ENCODE assay signal across 18 mouse cellular contexts in the genomic region with DNA sequence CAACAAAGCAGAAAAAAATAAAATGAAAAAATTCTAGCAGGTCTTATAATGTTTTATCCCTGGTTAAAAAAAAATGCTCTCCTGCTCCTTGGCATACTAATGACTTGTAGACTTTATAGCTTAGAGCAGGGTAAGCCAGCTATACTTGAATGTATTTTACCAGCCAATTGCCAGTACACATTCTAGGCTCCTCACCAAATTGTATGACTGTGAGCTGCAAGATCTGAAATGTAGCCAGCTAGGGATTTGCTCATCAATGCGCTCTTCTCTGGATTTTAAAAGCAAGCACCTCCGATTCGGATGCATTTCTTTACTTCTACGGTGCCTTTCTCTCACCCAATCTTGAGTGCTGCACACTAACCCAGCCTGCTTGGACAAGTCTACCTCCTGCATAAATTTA.
"Had no signal": no experiment of that assay in that cellular context is flagged by ENCODE, and none has a peak within 500 bp of the region (broad histone marks: within the 10 kb centered on the region; RNA-seq: fewer than 3 reads in every experiment).

No protein-coding gene starts in this region.

- H3K9ac ChIP-seq: lung, embryonic 14.5 days; midbrain, embryonic 12.5 days; neural tube, embryonic 13.5 days; neural tube, embryonic 15.5 days had no signal

- H3K4me3 ChIP-seq: midbrain, embryonic 10.5 days; midbrain, embryonic 12.5 days; myocyte; neural tube, embryonic 13.5 days; neural tube, embryonic 15.5 days had no signal

- DNase-seq: lung, embryonic 14.5 days; lung, postnatal 10 days; lung, postnatal 4 days; midbrain, embryonic 14.5 days; retina, postnatal 1 day; right cerebral cortex, adult 18-20 months; right cerebral cortex, postnatal 25 days; right cerebral cortex, postnatal 4 days; spleen, adult 18-20 months; thymus, adult 18-20 months; thymus, postnatal 14 days; thymus, postnatal 36 days had no signal

- H3K27me3 ChIP-seq: midbrain, embryonic 12.5 days; neural tube, embryonic 13.5 days; neural tube, embryonic 15.5 days had no signal

- H3K9me3 ChIP-seq: midbrain, embryonic 10.5 days; midbrain, embryonic 12.5 days; neural tube, embryonic 13.5 days; neural tube, embryonic 15.5 days had no signal

- H3K27ac ChIP-seq: midbrain, embryonic 10.5 days; midbrain, embryonic 12.5 days; neural tube, embryonic 13.5 days; neural tube, embryonic 15.5 days had no signal

- H3K4me2 ChIP-seq: lung, embryonic 14.5 days; midbrain, embryonic 12.5 days; neural tube, embryonic 13.5 days; neural tube, embryonic 15.5 days had no signal

- H3K4me1 ChIP-seq: midbrain, embryonic 10.5 days; midbrain, embryonic 12.5 days; neural tube, embryonic 13.5 days; neural tube, embryonic 15.5 days had no signal

- H3K36me3 ChIP-seq: midbrain, embryonic 10.5 days; midbrain, embryonic 12.5 days; neural tube, embryonic 13.5 days; neural tube, embryonic 15.5 days had no signal

- ATAC-seq: midbrain, embryonic 16.5 days had no signal
